Mouse (Mus musculus) B cell, adult 67 days (primary cell): ENCODE measurements around the gene Ublcp1. TPM values are rescaled to one million over a fixed set of nuclear protein-coding genes. Genes with fewer than 3 reads are reported as not detected.

ENCODE experiments used
- total RNA-seq, 2 experiments: library from RNA; stranded (reverse); gene quantifications; 4 replicates each; pipeline ENCODE4 v1.2.4; 2023

Gene Ublcp1
- total RNA-seq = 100 to 1,000 TPM in 1 of 2 experiments, 10 to 100 TPM in 1; 91.4 to 109 TPM

GRCm38 (mm10) chr11:44470432-44471336 is at the start of gene Ublcp1:
Ublcp1 (minus strand) TSS chr11:44470498.

GRCm38 (mm10) chr11:44518281-44519095 is 48.2 kb upstream of the Ublcp1 start, which contains the start of gene Rnf145:
Rnf145 (plus strand) TSS chr11:44518964.

Other genes with a start within 250 kb of the Ublcp1 start
- not detected for gene Il12b, start 70.4 kb downstream of the Ublcp1 start, total RNA-seq
- 100 to 1,000 TPM; 252 to 279 TPM for gene Rnf145, start 48.5 kb upstream of the Ublcp1 start, total RNA-seq
- 100 to 1,000 TPM; 496 to 531 TPM for gene Ebf1, start 146.8 kb upstream of the Ublcp1 start, total RNA-seq